Mouse (Mus musculus): ENCODE measurements around the gene Zfhx2.

DNA sequence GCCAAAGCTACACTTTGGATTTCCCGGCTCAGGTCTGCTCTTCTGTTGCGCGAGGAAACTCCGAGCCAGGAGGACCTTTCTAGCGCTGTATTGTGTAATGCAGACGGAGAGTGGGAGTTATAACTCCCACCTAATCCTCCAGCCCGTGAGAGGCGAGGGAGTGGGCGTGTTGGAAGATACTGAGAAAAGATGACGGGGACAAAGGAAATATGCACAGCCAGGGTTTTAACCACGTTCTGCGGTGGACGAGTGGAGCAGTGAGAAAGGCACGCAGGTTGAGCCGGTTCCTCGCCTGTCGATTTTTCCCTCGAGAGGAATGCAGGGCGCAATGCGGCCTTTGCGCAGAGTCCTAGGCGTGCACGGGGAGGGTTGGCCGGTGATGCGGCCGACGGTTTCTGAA is 77.5 kb downstream of the Zfhx2 start:
- TF ChIP-seq CTCF (IDR thresholded peaks at IDR 0.05; ENCODE audit: borderline replicate concordance, extremely low read depth, insufficient read depth, insufficient read length) (no peak), POLR2A (IDR thresholded peaks at IDR 0.05; ENCODE audit: borderline replicate concordance, extremely low read depth, insufficient read depth, insufficient read length, poor library complexity, severe bottlenecking) (no peak)
